32 mouse cellular contexts compared by ENCODE assay signal in the genomic region with DNA sequence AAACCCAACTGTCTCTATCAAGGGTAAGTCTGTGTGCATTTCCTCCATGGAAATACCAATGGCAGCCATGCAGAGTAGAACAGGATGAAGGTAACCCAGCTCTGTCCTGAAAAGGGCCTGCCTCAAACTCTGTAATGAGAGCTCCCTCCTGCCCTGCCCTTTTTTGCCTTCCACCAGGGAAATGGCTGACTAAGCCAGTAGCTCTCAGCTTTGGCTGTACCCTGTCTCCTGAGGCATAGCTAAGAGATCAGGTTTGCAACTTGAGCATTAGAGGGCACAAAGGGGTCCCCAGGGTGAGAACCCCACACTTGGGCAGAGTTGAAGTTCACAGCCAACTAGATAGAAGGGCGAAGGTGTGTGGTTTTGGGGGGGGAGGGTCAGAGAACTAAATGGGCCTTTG.
DNase-seq lines count a peak whose midpoint lies in the region; ATAC-seq and TF ChIP-seq lines count a peak whose summit lies in the region.
"Had no signal": no experiment of that assay in that cellular context is flagged by ENCODE, and none has a peak within 500 bp of the region (broad histone marks: within the 10 kb centered on the region; RNA-seq: fewer than 3 reads in every experiment).

No protein-coding gene starts in this region.

- 90% methylated on average over 1 of the region's 1 CpGs for WGBS in intestine, postnatal 0 days
- 96% methylated on average over 1 of the region's 1 CpGs for WGBS in intestine, embryonic 15.5 days

- H3K9me3 ChIP-seq in intestine, postnatal 0 days (ENCODE audit: control insufficient read depth), result no peaks in the 10 kb centered on the region
- H3K9me3 ChIP-seq in intestine, embryonic 15.5 days, result no peaks in the 10 kb centered on the region
- H3K9me3 ChIP-seq: embryonic facial prominence, embryonic 10.5 days; embryonic facial prominence, embryonic 13.5 days; forebrain, embryonic 10.5 days; G1E; heart, embryonic 15.5 days; hindbrain, embryonic 10.5 days; hindbrain, embryonic 13.5 days had no signal

- TF ChIP-seq CTCF in intestine, postnatal 0 days (IDR thresholded peaks at IDR 0.05; ENCODE audit: low read depth), result no peak

- no peaks in the 10 kb centered on the region for H3K36me3 ChIP-seq in intestine, postnatal 0 days (ENCODE audit: control insufficient read depth, insufficient read depth)
- H3K36me3 ChIP-seq in intestine, embryonic 15.5 days, result no peaks in the 10 kb centered on the region
- H3K36me3 ChIP-seq: embryonic facial prominence, embryonic 10.5 days; embryonic facial prominence, embryonic 13.5 days; forebrain, embryonic 10.5 days; G1E; heart, embryonic 12.5 days; heart, embryonic 15.5 days; hindbrain, embryonic 10.5 days; hindbrain, embryonic 13.5 days had no signal

- H3K4me2 ChIP-seq in intestine, postnatal 0 days (replicated peaks; ENCODE audit: low read depth), result no peak overlapping the region
- no peak overlapping the region for H3K4me2 ChIP-seq in intestine, embryonic 15.5 days (replicated peaks)
- H3K4me2 ChIP-seq: embryonic facial prominence, embryonic 13.5 days; heart, embryonic 12.5 days; heart, embryonic 15.5 days; hindbrain, embryonic 13.5 days had no signal

- no peak overlapping the region for H3K9ac ChIP-seq in intestine, postnatal 0 days (ENCODE audit: low read depth, low read length)
- no peak overlapping the region for H3K9ac ChIP-seq in intestine, embryonic 15.5 days
- H3K9ac ChIP-seq: embryonic facial prominence, embryonic 13.5 days; forebrain, postnatal 0 days; heart, embryonic 12.5 days; heart, embryonic 15.5 days; hindbrain, embryonic 13.5 days had no signal

- H3K27ac ChIP-seq in intestine, postnatal 0 days (ENCODE audit: low read depth, low read length), result peak overlapping the region; percentile 71; the same call in 1 of the 2 replicates
- H3K27ac ChIP-seq in intestine, embryonic 15.5 days, result no peak overlapping the region
- H3K27ac ChIP-seq in brown adipose tissue, adult 24 weeks (replicated peaks; ENCODE audit: low read depth, low read length), result peak overlapping the region; percentile 36; the same call in 1 of the 2 replicates
- H3K27ac ChIP-seq: embryonic facial prominence, embryonic 10.5 days; embryonic facial prominence, embryonic 13.5 days; forebrain, embryonic 10.5 days; heart, embryonic 15.5 days; hindbrain, embryonic 10.5 days; hindbrain, embryonic 13.5 days had no signal

- ATAC-seq in intestine, postnatal 0 days, result no peak
- ATAC-seq in intestine, embryonic 15.5 days, result no peak
- ATAC-seq: forebrain, embryonic 14.5 days; forebrain, postnatal 0 days; hindbrain, embryonic 16.5 days; intestine, embryonic 16.5 days had no signal

- peak; percentile 71 for DNase-seq in gastrocnemius, adult 18-20 months (ENCODE audit: low spot score)
- DNase-seq in gastrocnemius, postnatal 14 days, result no peak
- peak; percentile 81 for DNase-seq in skeletal muscle tissue, adult 2 months (ENCODE audit: low read depth, low spot score)
- DNase-seq in left cerebral cortex, postnatal 4 days, result no peak
- DNase-seq: adrenal gland, adult 8-10 months; adrenal gland, postnatal 36 days; B cell, adult 2 months; cerebellum, adult 11 months; cerebellum, adult 2 months; cerebellum, adult 9-11 months; cerebellum, postnatal 25 days; embryo, embryonic 11 days; forebrain, postnatal 0 days; heart, adult 18-20 months; heart, postnatal 10 days; heart, postnatal 36 days; kidney, adult 2 months had no signal

- intact Hi-C loops in gastrocnemius, postnatal 14 days (cut with DNase I; ENCODE audit: low total_unique reads), result loop anchor here (10.0 kb wide), 1 partner anchor 82 kb away; no protein-coding TSS in a partner anchor
- intact Hi-C loops in left cerebral cortex, postnatal 4 days (cut with DNase I), result no loop called here

- no peaks in the 10 kb centered on the region for H3K27me3 ChIP-seq in intestine, postnatal 0 days (replicated peaks; ENCODE audit: control insufficient read depth, insufficient read depth, low read length)
- no peaks in the 10 kb centered on the region for H3K27me3 ChIP-seq in intestine, embryonic 15.5 days (replicated peaks)
- H3K27me3 ChIP-seq: embryonic facial prominence, embryonic 13.5 days; heart, embryonic 12.5 days; heart, embryonic 15.5 days; hindbrain, embryonic 13.5 days had no signal

- H3K4me1 ChIP-seq in intestine, postnatal 0 days (replicated peaks; ENCODE audit: control insufficient read depth, insufficient read depth, low read length), result no peaks in the 10 kb centered on the region
- 0 out of 2 replicates have a peak, but pooled peaks cover 2% of the 10 kb centered on the region for H3K4me1 ChIP-seq in intestine, embryonic 15.5 days (replicated peaks)
- peaks cover 9% of the 10 kb centered on the region; the same call in 1 of the 2 replicates for H3K4me1 ChIP-seq in brown adipose tissue, adult 24 weeks (ENCODE audit: control insufficient read depth, insufficient read depth, insufficient read length, low read length)
- H3K4me1 ChIP-seq: embryonic facial prominence, embryonic 13.5 days; forebrain, embryonic 10.5 days; heart, embryonic 12.5 days; heart, embryonic 15.5 days; hindbrain, embryonic 13.5 days had no signal

- H3K4me3 ChIP-seq in intestine, postnatal 0 days (ENCODE audit: low read depth, low read length), result no peak overlapping the region
- no peak overlapping the region for H3K4me3 ChIP-seq in intestine, embryonic 15.5 days (replicated peaks)
- H3K4me3 ChIP-seq in brown adipose tissue, adult 24 weeks (ENCODE audit: insufficient read depth, low read depth, low read length), result no peak overlapping the region
- H3K4me3 ChIP-seq: embryonic facial prominence, embryonic 10.5 days; embryonic facial prominence, embryonic 13.5 days; erythroblast, embryonic 14.5 days; forebrain, embryonic 10.5 days; heart, embryonic 12.5 days; heart, embryonic 15.5 days; hindbrain, embryonic 10.5 days; hindbrain, embryonic 13.5 days had no signal

Comparison
In these comparisons a context has a peak if more than half of its experiments do, and no peak if none do; other contexts are left out.
1. DNase-seq: peak in gastrocnemius, adult 18-20 months (single experiment) and skeletal muscle tissue, adult 2 months (single experiment); none in gastrocnemius, postnatal 14 days (single experiment) and left cerebral cortex, postnatal 4 days (single experiment).